Mouse (Mus musculus): ENCODE measurements around the gene Pcgf2. TPM values are rescaled to one million over a fixed set of nuclear protein-coding genes. Genes with fewer than 3 reads are reported as not detected.
"Not testable (repeated sequence)": the region's sequence is repeated elsewhere in the genome, so short reads cannot be mapped to it uniquely, and the experiment has no call there.

Pcgf2 gene
- polyA plus RNA-seq, 1 experiment = 33.7 TPM

DNA sequence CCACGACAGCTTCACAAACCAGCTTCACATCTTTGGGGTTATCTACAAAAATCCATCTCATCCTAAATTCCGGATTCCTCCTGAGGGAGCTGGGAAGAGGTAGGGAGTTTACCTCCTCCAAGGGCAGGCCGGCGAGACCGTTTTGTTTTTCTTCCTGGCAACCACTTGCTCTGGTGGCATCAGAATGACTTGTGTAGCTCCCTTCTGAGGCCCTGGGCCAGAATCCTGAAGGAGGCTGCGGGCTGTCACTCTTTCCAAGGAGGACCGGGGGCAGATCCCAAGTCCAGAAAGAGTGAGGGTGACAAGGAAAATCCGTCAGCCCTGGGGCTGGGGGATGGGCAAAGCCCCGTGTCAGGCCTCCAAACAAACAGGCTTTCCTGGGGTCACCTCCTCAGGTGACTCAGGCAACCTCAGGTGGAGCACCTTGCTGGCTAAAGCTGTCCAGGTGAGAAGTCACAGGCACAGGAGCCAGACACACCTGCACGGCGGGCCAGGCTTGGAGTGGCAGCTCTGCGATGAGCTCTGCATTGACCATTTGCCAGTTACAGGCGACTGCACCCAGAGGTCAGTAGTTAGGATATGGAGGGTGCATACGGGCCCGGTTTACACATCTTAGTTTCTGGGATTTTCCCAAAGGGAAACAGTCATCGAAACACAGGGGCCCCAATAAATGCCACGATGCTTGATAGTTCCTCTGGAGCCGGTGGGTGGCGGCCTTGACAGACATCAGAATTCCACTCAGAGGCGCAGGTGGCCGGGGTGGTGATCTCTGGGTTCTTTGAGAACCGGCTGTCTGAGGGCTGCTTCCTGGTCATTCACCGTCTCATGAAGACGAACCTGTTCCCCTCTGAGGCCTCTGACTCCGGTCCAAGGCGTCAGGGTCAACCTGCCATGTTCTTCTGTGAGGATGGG, 17.3 kb upstream of the Pcgf2 start:
- DNase-seq (ENCODE audit: low read depth) = no peak

DNA sequence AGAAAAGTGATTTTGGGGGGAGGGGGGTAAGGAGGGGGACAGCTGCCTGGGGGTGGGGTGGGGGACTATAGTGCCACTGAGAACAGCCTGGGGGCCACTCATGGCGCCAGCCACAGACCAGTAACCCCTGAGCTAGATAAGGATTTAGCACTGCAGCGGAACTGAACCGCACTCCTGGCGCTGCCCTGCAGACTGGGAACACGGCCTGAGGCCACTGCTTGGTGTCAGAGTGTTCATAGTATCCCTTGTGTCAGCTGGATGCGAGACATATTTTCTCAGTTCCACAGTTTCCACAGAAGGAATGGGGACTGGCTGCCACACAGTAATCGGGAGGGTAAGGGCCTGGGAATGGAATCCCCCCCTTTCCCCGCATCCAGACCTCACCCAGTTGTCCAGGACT, 15.7 kb upstream of the Pcgf2 start:
- no peak for DNase-seq (ENCODE audit: low read depth)

DNA sequence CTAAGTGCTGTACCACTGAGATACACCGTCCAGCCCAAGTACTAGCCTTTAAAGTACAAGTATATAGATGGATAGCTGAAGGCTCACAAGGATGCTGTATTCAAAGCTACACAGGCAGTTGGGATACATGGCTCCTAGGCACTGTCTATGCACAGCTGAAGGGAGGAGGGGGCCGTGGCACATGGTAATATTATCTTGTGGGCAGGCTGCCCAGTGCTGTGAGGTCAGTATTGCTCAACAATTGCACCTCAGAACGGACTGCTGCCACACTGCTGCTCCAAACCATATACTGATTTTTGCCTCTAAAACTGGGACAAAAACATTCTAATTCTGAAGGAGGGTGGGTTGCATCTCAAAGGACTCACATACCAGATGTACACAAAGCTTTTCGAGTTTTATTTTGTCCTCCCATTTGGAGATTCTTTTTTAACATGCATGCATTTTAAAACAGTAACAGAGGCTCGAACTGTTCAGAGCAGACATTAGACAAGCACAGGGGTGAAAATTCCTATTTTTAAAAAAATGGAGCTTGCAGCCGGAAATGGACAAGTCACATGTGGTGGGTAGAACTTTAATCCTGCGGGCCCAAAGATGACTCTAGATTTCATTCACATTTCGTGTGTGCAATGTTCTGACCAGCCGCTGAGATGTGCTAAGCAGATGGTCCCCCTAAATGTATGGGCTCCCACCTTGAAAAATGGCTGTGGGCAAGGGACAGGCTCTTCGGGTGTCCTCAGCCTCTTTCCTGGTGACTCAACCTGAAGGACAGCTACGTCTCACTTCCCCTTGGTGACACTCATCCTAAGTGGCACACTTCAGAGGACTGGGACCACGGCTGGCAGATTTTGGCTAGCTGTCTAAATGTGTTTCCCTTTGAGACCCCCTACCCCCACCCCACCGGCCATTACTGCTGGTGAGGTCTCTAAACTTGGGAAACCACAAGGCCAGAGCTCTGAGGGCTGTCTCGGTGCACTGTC, 14.8 kb upstream of the Pcgf2 start:
- no peak for DNase-seq (ENCODE audit: low read depth)

DNA sequence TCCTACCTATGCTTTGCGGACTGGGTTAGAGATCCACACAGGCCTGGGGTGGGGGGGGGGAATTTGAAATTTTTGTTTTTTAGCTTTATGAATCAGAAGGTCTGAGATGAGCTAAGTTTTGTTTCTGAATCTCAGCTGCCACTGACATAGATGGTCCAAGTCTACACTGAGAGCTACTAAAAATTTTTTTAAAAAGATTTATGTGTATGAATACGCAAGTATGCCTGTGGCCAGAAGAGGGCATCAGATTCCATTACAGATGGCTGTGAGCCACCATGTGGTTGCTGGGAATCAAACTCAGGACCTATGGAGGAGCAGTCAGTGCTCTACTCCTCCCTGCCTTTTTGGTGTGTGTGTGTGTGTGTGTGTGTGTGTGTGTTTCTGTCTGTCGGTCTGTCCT, 14.1 kb upstream of the Pcgf2 start:
- no peak for DNase-seq (ENCODE audit: low read depth)

DNA sequence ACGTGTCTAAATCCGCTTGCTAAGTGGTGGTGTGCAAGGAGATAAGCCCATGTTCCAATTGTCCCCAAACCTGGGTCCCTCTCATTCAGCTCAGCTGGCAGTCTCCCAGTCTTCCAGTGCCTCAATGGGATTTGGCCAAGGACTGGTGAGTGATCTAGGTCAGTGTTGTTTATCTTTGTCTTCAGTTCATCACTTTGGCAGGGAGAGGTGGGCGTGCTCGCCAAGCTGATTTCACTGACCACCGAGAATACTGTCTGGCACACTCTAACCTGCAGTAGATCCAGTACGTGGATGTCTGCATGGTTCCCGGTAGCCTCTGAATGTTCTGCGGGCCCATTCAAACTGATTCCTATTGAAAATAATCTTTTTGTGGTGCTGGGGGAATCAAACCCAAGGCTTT, 13.6 kb upstream of the Pcgf2 start:
- DNase-seq (ENCODE audit: low read depth) = no peak

- DNase-seq (ENCODE audit: low read depth) = no peak
Measured at GRCm38 (mm10) chr11:97712286-97712685, 12.0 kb upstream of the Pcgf2 start.

DNA sequence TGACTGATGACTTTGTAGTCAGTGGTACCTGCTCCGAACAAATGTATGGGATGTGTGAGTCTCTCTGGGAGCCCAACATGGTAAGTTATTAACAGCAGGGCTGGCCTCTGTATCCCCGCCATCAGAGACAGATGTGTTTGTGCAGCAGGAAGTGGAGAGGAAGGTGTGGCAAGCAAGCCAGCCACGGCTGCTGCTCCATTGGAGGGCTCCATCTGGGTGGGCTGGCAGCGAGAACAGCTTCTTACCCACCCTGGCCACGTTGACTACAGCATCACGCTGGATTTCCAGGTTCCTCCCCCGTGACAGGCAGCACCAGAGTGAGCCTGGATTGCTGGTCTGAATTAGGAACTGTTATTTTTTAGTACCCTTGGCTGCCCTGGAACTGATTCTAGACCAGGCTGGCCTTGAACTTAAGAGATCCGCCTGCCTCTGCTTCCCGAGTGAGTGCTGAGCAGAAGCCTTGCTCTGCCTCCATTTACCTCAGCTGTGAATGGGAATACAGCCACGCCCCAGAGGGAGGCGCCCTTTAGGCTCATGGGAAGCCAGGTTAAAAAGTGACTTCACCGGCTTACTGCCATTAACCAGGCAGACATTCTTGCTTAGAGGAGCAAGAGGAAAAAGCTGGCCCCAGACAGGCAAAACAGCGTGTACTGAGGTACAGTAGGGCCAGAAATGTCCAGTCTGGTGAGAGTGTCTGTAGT, 11.1 kb upstream of the Pcgf2 start:
- DNase-seq (ENCODE audit: low read depth) = no peak

DNA sequence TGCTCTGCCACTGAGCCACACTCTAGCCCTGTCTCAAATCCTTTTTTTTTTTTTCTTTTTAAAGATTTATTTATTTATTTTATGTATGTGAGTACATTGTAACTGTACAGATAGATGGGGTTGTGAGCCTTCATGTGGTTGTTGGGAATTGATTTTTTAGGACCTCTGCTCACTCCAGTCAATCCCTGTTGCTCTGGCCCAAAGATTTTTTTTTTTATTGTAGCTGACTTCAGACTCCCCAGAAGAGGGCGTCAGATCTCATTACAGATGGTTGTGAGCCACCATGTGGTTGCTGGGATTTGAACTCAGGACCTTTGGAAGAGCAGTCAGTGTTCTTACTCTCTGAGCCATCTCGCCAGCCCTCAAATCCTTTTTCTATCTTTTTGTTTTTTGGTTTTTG, 9.8 kb upstream of the Pcgf2 start:
- not testable (repeated sequence) for DNase-seq (ENCODE audit: low read depth)

DNA sequence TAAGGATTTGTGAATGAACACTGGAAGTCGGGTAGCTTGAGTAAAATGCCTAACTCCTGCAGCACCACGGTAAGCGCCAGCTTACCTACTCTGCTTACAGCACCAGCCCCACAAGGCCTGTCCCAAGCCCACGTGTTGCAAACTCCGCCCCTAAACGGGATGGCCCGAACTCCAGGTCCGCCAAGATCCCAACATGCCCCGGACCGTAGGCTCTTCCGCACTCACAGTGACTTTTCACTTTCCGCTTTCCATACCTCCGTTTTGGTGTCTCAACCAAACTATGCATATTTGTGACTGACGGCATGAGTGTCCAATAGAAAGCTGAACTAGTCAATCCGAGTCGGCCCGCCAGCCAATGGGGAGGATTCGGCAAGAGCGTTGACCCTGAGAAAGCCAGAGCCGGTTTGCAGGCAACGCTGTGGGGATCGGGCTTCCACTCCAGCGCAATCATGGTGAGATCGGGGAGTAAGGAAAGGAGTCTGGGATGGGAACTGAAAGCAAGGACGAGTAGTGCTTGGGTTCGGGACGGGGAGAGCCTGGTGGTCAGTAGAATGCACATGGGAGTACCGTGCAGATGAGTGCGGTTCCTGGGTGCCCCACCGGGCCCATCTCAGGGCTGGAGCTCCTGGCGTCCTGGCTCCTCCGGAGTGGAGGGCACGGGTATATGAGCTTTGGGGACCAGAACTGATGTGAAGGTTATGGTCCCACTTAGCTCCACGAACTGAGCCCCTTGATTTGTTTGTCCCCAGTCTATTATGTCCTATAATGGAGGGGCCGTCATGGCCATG, 2.9 kb upstream of the Pcgf2 start, which contains the start of gene Psmb3:
Psmb3 (plus strand) TSS at position 361 of the 788 bp plus-strand sequence.
- peak; percentile 100 for DNase-seq (ENCODE audit: low read depth)

DNA sequence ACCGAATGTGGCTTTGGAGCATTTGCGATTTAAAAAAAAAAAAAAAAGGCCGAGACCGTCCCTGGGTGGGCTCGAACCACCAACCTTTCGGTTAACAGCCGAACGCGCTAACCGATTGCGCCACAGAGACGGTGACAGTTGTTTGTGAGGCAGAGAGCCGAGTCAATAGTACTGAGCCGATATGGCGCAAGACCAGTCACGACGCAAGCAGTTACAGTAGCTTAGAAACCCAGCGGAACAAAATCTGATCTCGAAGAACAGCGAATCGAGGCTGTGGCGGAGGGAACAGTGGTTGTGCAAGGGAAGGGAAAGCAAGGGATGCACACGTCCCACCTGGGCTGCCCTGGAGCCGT, 2.1 kb upstream of the Pcgf2 start:
- no peak for DNase-seq (ENCODE audit: low read depth)

- DNase-seq (ENCODE audit: low read depth) = no peak
Measured at GRCm38 (mm10) chr11:97701581-97702392, 1.5 kb upstream of the Pcgf2 start.

GRCm38 (mm10) chr11:97700746-97701580, 666 bp upstream of the Pcgf2 start:
- no peak for DNase-seq (ENCODE audit: low read depth)

DNA sequence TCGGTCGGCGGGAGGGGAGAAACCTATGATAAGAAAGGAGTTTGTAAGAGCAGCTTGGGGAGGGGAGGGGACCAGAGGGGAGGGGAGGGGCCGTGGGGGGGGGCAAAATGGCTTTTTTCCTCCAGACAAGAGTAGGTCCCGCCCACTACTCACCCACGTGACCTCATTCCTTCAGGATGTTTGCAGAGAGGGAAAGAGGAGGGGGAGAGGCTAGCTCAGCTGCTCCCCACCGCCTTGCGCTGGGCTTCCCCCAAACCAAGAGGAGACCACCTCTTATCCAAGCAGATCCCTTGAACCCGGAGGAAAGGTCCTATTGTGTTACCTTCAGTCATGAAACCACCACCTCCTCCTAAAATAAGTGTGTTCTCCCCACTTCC, 683 bp downstream of the Pcgf2 start:
- DNase-seq (ENCODE audit: low read depth) = no peak

GRCm38 (mm10) chr11:97698741-97699611, 1.3 kb downstream of the Pcgf2 start:
- DNase-seq (ENCODE audit: low read depth) = no peak

- no peak for DNase-seq (ENCODE audit: low read depth)
Measured at GRCm38 (mm10) chr11:97697891-97698529, 2.3 kb downstream of the Pcgf2 start.

- no peak for DNase-seq (ENCODE audit: low read depth)
Measured at GRCm38 (mm10) chr11:97697199-97697890, 3.0 kb downstream of the Pcgf2 start.

DNA sequence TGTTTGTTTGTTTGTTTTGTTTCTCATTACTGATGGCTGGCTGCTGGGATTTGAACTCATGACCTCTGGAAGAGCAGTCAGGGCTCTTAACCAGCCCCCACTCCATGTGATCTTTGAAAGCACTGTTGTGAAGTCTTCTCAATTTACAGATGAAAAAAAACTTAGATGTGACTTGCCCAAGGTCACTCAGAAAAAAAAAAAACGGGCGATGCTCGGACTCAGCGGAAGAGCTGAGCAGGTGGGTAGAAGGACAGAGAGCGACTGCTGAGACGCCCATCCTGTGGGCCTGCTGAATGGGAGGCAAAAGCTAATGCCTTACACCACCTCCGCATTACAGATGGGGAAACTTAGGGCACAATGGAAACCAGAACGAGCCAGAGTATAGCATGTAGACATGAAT, 3.6 kb downstream of the Pcgf2 start:
- DNase-seq (ENCODE audit: low read depth) = no peak
